Mouse (Mus musculus) limb, embryonic 15.5 days (tissue): ENCODE measurements around the gene Ddx58. TPM values are rescaled to one million over a fixed set of nuclear protein-coding genes. Genes with fewer than 3 reads are reported as not detected.

Source experiments
- polyA plus RNA-seq: library from polyadenylated mRNA; unstranded; fragments of >200 nt; fragmentation: Nextera tagmentation; extraction: Ambion mirVana; gene quantifications from 2 replicates; pipeline ENCODE4 v1.2.1, GENCODE M21; 2015

Gene Ddx58
- polyA plus RNA-seq, 1 experiment from 2014 or later = 10.7 TPM

Other genes starting within 250 kb of the Ddx58 start
- 40.8 and 43.5 TPM in 2 replicates for gene Aco1, start 96.7 kb downstream of the Ddx58 start, polyA plus RNA-seq
- gene Smim27, start 29.8 kb upstream of the Ddx58 start, polyA plus RNA-seq = 30.7 and 37.1 TPM in 2 replicates
- gene Topors, start 30.0 kb upstream of the Ddx58 start, polyA plus RNA-seq = 42.2 and 44.0 TPM in 2 replicates
- 280 and 288 TPM in 2 replicates for gene Ndufb6, start 39.6 kb upstream of the Ddx58 start, polyA plus RNA-seq
- gene Tmem215, start 232.4 kb upstream of the Ddx58 start, polyA plus RNA-seq = 0.31 and 0.52 TPM in 2 replicates